9 mouse cellular contexts compared by ENCODE assay signal in the genomic region with DNA sequence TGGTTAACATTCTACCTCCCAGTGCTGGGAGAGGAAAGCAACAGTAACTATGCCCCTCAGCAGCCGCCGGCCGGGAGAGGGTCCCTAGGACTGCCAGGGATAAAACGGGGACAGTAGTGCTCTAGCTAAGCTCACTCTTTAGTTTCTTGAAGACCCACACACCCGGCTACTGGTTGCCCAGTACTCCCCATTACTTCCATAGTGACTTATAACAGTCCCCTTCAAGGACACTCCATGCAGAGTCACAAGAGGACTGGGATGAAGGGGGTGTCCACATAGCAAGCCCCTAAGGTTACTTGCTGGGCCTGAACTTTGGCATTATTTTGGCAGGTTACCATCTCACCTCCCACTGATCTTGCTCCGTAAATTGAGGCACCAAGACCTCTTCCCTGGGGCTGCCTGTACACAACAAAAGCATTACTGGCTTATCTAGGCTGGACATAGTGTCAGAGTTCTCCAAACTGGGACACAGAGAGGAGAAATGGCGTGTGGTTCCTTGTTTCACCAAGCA. TPM values are rescaled to one million over a fixed set of nuclear protein-coding genes. Genes with fewer than 3 reads are reported as not detected.
DNase-seq lines count a peak whose midpoint lies in the region; ATAC-seq and TF ChIP-seq lines count a peak whose summit lies in the region.
"Had no signal": no experiment of that assay in that cellular context is flagged by ENCODE, and none has a peak within 500 bp of the region (broad histone marks: within the 10 kb centered on the region; RNA-seq: fewer than 3 reads in every experiment).

No protein-coding gene starts in this region.

- H3K27ac ChIP-seq in kidney, embryonic 16.5 days (ENCODE audit: low read length): peak overlapping the region; percentile 97
- H3K27ac ChIP-seq in embryonic facial prominence, embryonic 11.5 days (replicated peaks; ENCODE audit: low read depth, low read length): peak overlapping the region; percentile 86; the same call in 1 of the 2 replicates
- H3K27ac ChIP-seq in hindbrain, embryonic 15.5 days (replicated peaks): peak overlapping the region; percentile 98
- peak overlapping the region; percentile 98 for H3K27ac ChIP-seq in midbrain, postnatal 0 days (ENCODE audit: low read depth, low read length)

- peak overlapping the region; percentile 81 for H3K4me2 ChIP-seq in kidney, embryonic 16.5 days (replicated peaks; ENCODE audit: low read depth, low read length)
- H3K4me2 ChIP-seq in embryonic facial prominence, embryonic 11.5 days (ENCODE audit: low read depth, low read length): peak overlapping the region; percentile 93
- H3K4me2 ChIP-seq in hindbrain, embryonic 15.5 days: peak overlapping the region; percentile 79
- H3K4me2 ChIP-seq in midbrain, postnatal 0 days (ENCODE audit: low read depth, low read length, poor library complexity, severe bottlenecking): peak overlapping the region; percentile 94

- DNase-seq in kidney, postnatal 36 days: no peak
- DNase-seq in embryonic facial prominence, embryonic 11.5 days (ENCODE audit: low spot score): no peak
- DNase-seq in midbrain, postnatal 0 days (ENCODE audit: low spot score): no peak
- no peak for DNase-seq in layer of hippocampus, adult 9-10 months (ENCODE audit: low spot score)
- no peak for DNase-seq in layer of hippocampus, postnatal 10 days (ENCODE audit: low spot score in 2 of 2)
- no peak for DNase-seq in layer of hippocampus, adult 8-10 months (ENCODE audit: low spot score in 2 of 2)
- DNase-seq: adrenal gland, postnatal 10 days had no signal

- no peaks in the 10 kb centered on the region for H3K27me3 ChIP-seq in kidney, embryonic 16.5 days (ENCODE audit: insufficient read depth, low read length)
- H3K27me3 ChIP-seq in embryonic facial prominence, embryonic 11.5 days (ENCODE audit: control insufficient read depth, insufficient read depth, low read length): no peaks in the 10 kb centered on the region
- no peaks in the 10 kb centered on the region for H3K27me3 ChIP-seq in hindbrain, embryonic 15.5 days
- no peaks in the 10 kb centered on the region for H3K27me3 ChIP-seq in midbrain, postnatal 0 days (ENCODE audit: insufficient read depth, low read length)

- peak overlapping the region; percentile 85 for H3K4me3 ChIP-seq in kidney, embryonic 16.5 days (ENCODE audit: low read length)
- peak overlapping the region; percentile 64 for H3K4me3 ChIP-seq in embryonic facial prominence, embryonic 11.5 days (ENCODE audit: low read depth, low read length)
- peak overlapping the region; percentile 75 for H3K4me3 ChIP-seq in hindbrain, embryonic 15.5 days
- H3K4me3 ChIP-seq in midbrain, postnatal 0 days (ENCODE audit: low read depth, low read length): peak overlapping the region; percentile 82

- peaks cover 27% of the 10 kb centered on the region for H3K4me1 ChIP-seq in kidney, embryonic 16.5 days (ENCODE audit: insufficient read depth, low read length)
- peaks cover 3% of the 10 kb centered on the region; the same call in 1 of the 2 replicates for H3K4me1 ChIP-seq in embryonic facial prominence, embryonic 11.5 days (ENCODE audit: control insufficient read depth, insufficient read depth, low read length)
- H3K4me1 ChIP-seq in hindbrain, embryonic 15.5 days (replicated peaks): peaks cover 25% of the 10 kb centered on the region
- H3K4me1 ChIP-seq in midbrain, postnatal 0 days (ENCODE audit: insufficient read depth, low read length): peaks cover 9% of the 10 kb centered on the region; the same call in 1 of the 2 replicates

- 49% methylated on average over 7 of the region's 7 CpGs for WGBS in kidney, embryonic 16.5 days
- WGBS in embryonic facial prominence, embryonic 11.5 days: 58% methylated on average over 7 of the region's 7 CpGs
- WGBS in hindbrain, embryonic 15.5 days: 55% methylated on average over 7 of the region's 7 CpGs
- WGBS in midbrain, postnatal 0 days: 40% methylated on average over 7 of the region's 7 CpGs

- ATAC-seq in kidney, embryonic 16.5 days (ENCODE audit: low FRiP score, low TSS enrichment): no peak
- no peak for ATAC-seq in embryonic facial prominence, embryonic 11.5 days (replicated peaks; ENCODE audit: insufficient number of reproducible peaks, low FRiP score, low TSS enrichment, low read depth)
- no peak for ATAC-seq in hindbrain, embryonic 15.5 days (ENCODE audit: low FRiP score, low read depth)
- no peak for ATAC-seq in midbrain, postnatal 0 days (ENCODE audit: low FRiP score)

- TF ChIP-seq CTCF in midbrain, postnatal 0 days (IDR thresholded peaks at IDR 0.05): no peak

- H3K9me3 ChIP-seq in kidney, embryonic 16.5 days (ENCODE audit: low read length): no peaks in the 10 kb centered on the region; the same call in 1 of the 2 replicates
- H3K9me3 ChIP-seq in embryonic facial prominence, embryonic 11.5 days (replicated peaks; ENCODE audit: control insufficient read depth, low read length): no peaks in the 10 kb centered on the region
- H3K9me3 ChIP-seq in hindbrain, embryonic 15.5 days: no peaks in the 10 kb centered on the region
- no peaks in the 10 kb centered on the region for H3K9me3 ChIP-seq in midbrain, postnatal 0 days (ENCODE audit: low read length)

- H3K36me3 ChIP-seq in kidney, embryonic 16.5 days (ENCODE audit: insufficient read depth, low read length): peaks cover 27% of the 10 kb centered on the region
- no peaks in the 10 kb centered on the region for H3K36me3 ChIP-seq in embryonic facial prominence, embryonic 11.5 days (replicated peaks; ENCODE audit: control insufficient read depth, insufficient read depth, low read depth, low read length)
- peaks cover 5% of the 10 kb centered on the region; the same call in 1 of the 2 replicates for H3K36me3 ChIP-seq in hindbrain, embryonic 15.5 days
- peaks cover 14% of the 10 kb centered on the region for H3K36me3 ChIP-seq in midbrain, postnatal 0 days (ENCODE audit: insufficient read depth, low read length)

- peak overlapping the region; percentile 96 for H3K9ac ChIP-seq in kidney, embryonic 16.5 days (replicated peaks; ENCODE audit: low read length)
- H3K9ac ChIP-seq in embryonic facial prominence, embryonic 11.5 days (replicated peaks; ENCODE audit: low read length): peak overlapping the region; percentile 88
- peak overlapping the region; percentile 92 for H3K9ac ChIP-seq in hindbrain, embryonic 15.5 days
- peak overlapping the region; percentile 93; the same call in 1 of the 2 replicates for H3K9ac ChIP-seq in midbrain, postnatal 0 days (replicated peaks; ENCODE audit: low read length, poor library complexity, severe bottlenecking)

RNA-seq across cellular contexts. Expression of a gene that starts 16.1 kb away (rescaled TPM):
- polyA plus RNA-seq in kidney, embryonic 16.5 days (2015; fragmentation: Nextera tagmentation; extraction: Ambion mirVana): 12.7 and 13.3 TPM in 2 replicates
- polyA plus RNA-seq in embryonic facial prominence, embryonic 11.5 days (2014; fragmentation: Nextera tagmentation; extraction: Ambion mirVana): 2.7 and 3.6 TPM in 2 replicates
- polyA plus RNA-seq in hindbrain, embryonic 15.5 days (2015; fragmentation: Nextera tagmentation; extraction: Ambion mirVana): 18.0 and 21.3 TPM in 2 replicates
- 35.2 and 40.7 TPM in 2 replicates for total RNA-seq in midbrain, postnatal 0 days (2014; rRNA removed)
- polyA plus RNA-seq in midbrain, postnatal 0 days (2015; fragmentation: Nextera tagmentation; extraction: Ambion mirVana): 21.4 and 23.9 TPM in 2 replicates
- total RNA-seq in layer of hippocampus, postnatal 10 days (2021): 10 to 100 TPM; 42.8 to 46.3 TPM
- total RNA-seq in layer of hippocampus, adult 8-10 months (2022): 10 to 100 TPM; 64.1 to 75.4 (median 65.3) TPM
